Mouse (Mus musculus) MEL (cell line): ENCODE data around the gene Unc5b. TPM values are rescaled to one million over a fixed set of nuclear protein-coding genes. Genes with fewer than 3 reads are reported as not detected.

Experiments used
- DNase-seq: peaks from one replicate; pipeline ENCODE4 v3.0.0; 2011; ENCODE audit warnings: low read depth, low spot score
- H3K27ac ChIP-seq: 2 replicates; pipeline ENCODE4 v1.5.1; 2012; ENCODE audit warnings: low read depth, mild to moderate bottlenecking, control low read depth, low read length, moderate library complexity; ENCODE audit not compliant: control insufficient read depth
- H3K27me3 ChIP-seq, 2 experiments: fragments of 150-350 bp in 1 of 2; sonication (generic) in 1 of 2; 2 replicates each; pipeline ENCODE4 v1.6.1; 2012; ENCODE audit warnings: low read length in 2 of 2, mild to moderate bottlenecking in 2 of 2, improper control_type of control experiment in 1 of 2, moderate library complexity in 1 of 2; ENCODE audit not compliant: insufficient read depth in 2 of 2, control insufficient read depth in 1 of 2
- H3K36me3 ChIP-seq, 2 experiments: 2 replicates each; pipeline ENCODE4 v1.6.1; 2012 to 2014; ENCODE audit warnings: low read length in 2 of 2, improper control_type of control experiment in 1 of 2, inconsistent platforms in 1 of 2, mild to moderate bottlenecking in 1 of 2; ENCODE audit not compliant: insufficient read depth in 2 of 2, control insufficient read depth in 1 of 2
- H3K4me1 ChIP-seq, 2 experiments: fragments of 150-350 bp in 1 of 2; sonication (generic) in 1 of 2; 2 replicates each; pipeline ENCODE4 v1.6.1; 2012; ENCODE audit warnings: low read length in 2 of 2, improper control_type of control experiment in 1 of 2, mild to moderate bottlenecking in 1 of 2; ENCODE audit not compliant: insufficient read depth in 2 of 2, control insufficient read depth in 1 of 2
- H3K4me3 ChIP-seq, 2 experiments: fragments of 150-350 bp in 1 of 2; sonication (generic) in 1 of 2; 2 replicates each; pipeline ENCODE4 v1.5.1; 2012; ENCODE audit warnings: low read depth in 2 of 2, low read length in 2 of 2, mild to moderate bottlenecking in 2 of 2, moderate library complexity in 2 of 2, control low read depth in 1 of 2, improper control_type of control experiment in 1 of 2; ENCODE audit not compliant: control insufficient read depth in 1 of 2, insufficient read depth in 1 of 2
- H3K79me2 ChIP-seq: 2 replicates; pipeline ENCODE4 v1.6.1; 2012; ENCODE audit warnings: mild to moderate bottlenecking, low read length, moderate library complexity; ENCODE audit not compliant: control insufficient read depth, poor library complexity, insufficient read depth
- H3K9ac ChIP-seq: 2 replicates; pipeline ENCODE4 v1.6.1; 2012; ENCODE audit warnings: low read depth, mild to moderate bottlenecking, control low read depth, low read length, moderate library complexity; ENCODE audit not compliant: control insufficient read depth, poor library complexity, severe bottlenecking
- H3K9me3 ChIP-seq: fragments of 150-350 bp; sonication (generic); replicated peaks from 2 replicates; pipeline ENCODE4 v1.6.1; 2012; ENCODE audit warnings: mild to moderate bottlenecking, low read length, improper control_type of control experiment, moderate library complexity; ENCODE audit not compliant: insufficient read depth
- ETS1 ChIP-seq: IDR thresholded peaks from 2 replicates; pipeline ENCODE4 v1.6.1; 2012; ENCODE audit warnings: low read depth, mild to moderate bottlenecking, inconsistent platforms, low read length, improper control_type of control experiment, moderate library complexity
- GATA1 ChIP-seq: IDR thresholded peaks from 2 replicates; pipeline ENCODE4 v1.6.1; 2011; ENCODE audit warnings: low read depth, low read length, improper control_type of control experiment
- JUND ChIP-seq: IDR thresholded peaks from 2 replicates; pipeline ENCODE4 v1.6.1; 2011; ENCODE audit warnings: low read depth, mild to moderate bottlenecking, improper control_type of control experiment, low read length
- MAFK ChIP-seq: IDR thresholded peaks from 2 replicates; pipeline ENCODE4 v1.6.1; 2011; ENCODE audit warnings: low read depth, mild to moderate bottlenecking, low read length, improper control_type of control experiment, borderline replicate concordance
- MAX ChIP-seq: IDR thresholded peaks from 2 replicates; pipeline ENCODE4 v1.6.1; 2011; ENCODE audit warnings: low read length, improper control_type of control experiment
- MAZ ChIP-seq: IDR thresholded peaks from 2 replicates; pipeline ENCODE4 v1.6.1; 2012; ENCODE audit warnings: low read depth, mild to moderate bottlenecking, inconsistent platforms, low read length, improper control_type of control experiment
- NELFE ChIP-seq: IDR thresholded peaks from 2 replicates; pipeline ENCODE4 v1.6.1; 2011; ENCODE audit warnings: low read depth, low read length, improper control_type of control experiment
- NRF1 ChIP-seq: IDR thresholded peaks from 2 replicates; pipeline ENCODE4 v1.6.1; 2014; ENCODE audit warnings: low read depth, mild to moderate bottlenecking, inconsistent platforms, low read length, improper control_type of control experiment, moderate library complexity; ENCODE audit not compliant: poor library complexity, insufficient read depth, severe bottlenecking
- POLR2AphosphoS5 ChIP-seq: IDR thresholded peaks from 2 replicates; pipeline ENCODE4 v1.6.1; 2012; ENCODE audit warnings: low read depth, borderline replicate concordance, mild to moderate bottlenecking, inconsistent platforms, low read length, moderate library complexity, mixed read lengths
- RAD21 ChIP-seq: IDR thresholded peaks from 2 replicates; pipeline ENCODE4 v1.6.1; 2011; ENCODE audit warnings: mild to moderate bottlenecking, low read depth, low read length, improper control_type of control experiment
- TBP ChIP-seq: IDR thresholded peaks from 2 replicates; pipeline ENCODE4 v1.8.0; 2011; ENCODE audit warnings: low read depth, low read length, improper control_type of control experiment
- ZC3H11A ChIP-seq: IDR thresholded peaks from 2 replicates; pipeline ENCODE4 v1.6.1; 2012; ENCODE audit warnings: low read depth, mild to moderate bottlenecking, inconsistent platforms, low read length, improper control_type of control experiment
- polyA plus RNA-seq, 2 experiments: library from polyadenylated mRNA; stranded (reverse) in 1 of 2; unstranded in 1 of 2; fragments of >175 nt in 1 of 2; fragments of >200 nt in 1 of 2; gene quantifications; 2 replicates each; pipeline versions ENCODE4 v1.2.1 to v1.2.4; 2012; ENCODE audit warnings: low replicate concordance in 2 of 2, low read depth in 1 of 2; ENCODE audit not compliant: insufficient read length in 2 of 2, insufficient read depth in 1 of 2, missing spikeins in 1 of 2
- total RNA-seq: library from RNA; depleted of rRNA; stranded (reverse); fragments of 300-350 nt; gene quantifications from 2 replicates; pipeline ENCODE4 v1.2.3, GENCODE M21; 2012

The Unc5b gene
- total and polyA plus RNA-seq, 3 experiments: not detected

DNA sequence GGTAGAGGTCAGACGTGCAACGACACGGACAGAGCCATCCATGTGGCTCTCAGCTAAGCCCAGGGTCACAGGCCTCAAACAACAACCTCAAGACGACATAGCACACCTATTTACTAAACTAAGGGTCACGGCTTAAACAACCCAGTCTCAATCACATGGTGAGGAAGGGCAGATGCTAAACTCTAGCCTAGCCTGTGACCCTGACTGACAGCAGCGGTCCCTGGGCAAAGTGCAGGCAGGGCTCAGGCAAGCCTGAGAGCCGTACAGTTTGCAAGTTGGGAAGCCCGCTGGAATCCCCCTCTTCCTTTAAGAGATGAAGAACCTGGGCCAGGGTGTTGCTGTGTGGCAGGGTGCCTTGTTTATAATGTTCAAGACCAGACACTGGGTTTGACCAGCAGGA is 36.6 kb downstream of the Unc5b start:
- no peaks in the 10 kb centered on the region for H3K9me3 ChIP-seq
- no peaks in the 10 kb centered on the region for H3K79me2 ChIP-seq
- no peak overlapping the region for H3K4me3 ChIP-seq
- TF ChIP-seq NELFE: no peak
- TF ChIP-seq POLR2AphosphoS5: no peak
- TF ChIP-seq ETS1: no peak
- TF ChIP-seq TBP: no peak
- TF ChIP-seq NRF1: no peak
- no peak for TF ChIP-seq RAD21
- TF ChIP-seq MAFK: no peak
- no peak for TF ChIP-seq JUND
- TF ChIP-seq GATA1: no peak
- H3K27ac ChIP-seq: no peak overlapping the region
- no peaks in the 10 kb centered on the region for H3K36me3 ChIP-seq
- no peaks in the 10 kb centered on the region for H3K4me1 ChIP-seq
- no peak overlapping the region for H3K9ac ChIP-seq
- no peak for DNase-seq
- H3K27me3 ChIP-seq: no peaks in the 10 kb centered on the region

- H3K9ac ChIP-seq: no peak overlapping the region
Observed at GRCm38 (mm10) chr10:60794374-60794773, 37.0 kb downstream of the Unc5b start.

GRCm38 (mm10) chr10:60792841-60793240 is 38.5 kb downstream of the Unc5b start:
- H3K9ac ChIP-seq: no peak overlapping the region
- TF ChIP-seq ZC3H11A (no peak), MAX (no peak), NELFE (no peak), RAD21 (no peak)
- no peaks in the 10 kb centered on the region for H3K4me1 ChIP-seq
- no peak for DNase-seq
- no peaks in the 10 kb centered on the region for H3K27me3 ChIP-seq
- H3K27ac ChIP-seq: no peak overlapping the region
- no peaks in the 10 kb centered on the region for H3K36me3 ChIP-seq
- H3K9me3 ChIP-seq: no peaks in the 10 kb centered on the region
- no peak overlapping the region for H3K4me3 ChIP-seq
- H3K79me2 ChIP-seq: no peaks in the 10 kb centered on the region

More at GRCm38 (mm10) chr10:60794374-60794773, 37.0 kb downstream of the Unc5b start:
- no peaks in the 10 kb centered on the region for H3K4me1 ChIP-seq
- H3K27me3 ChIP-seq: no peaks in the 10 kb centered on the region
- no peak overlapping the region for H3K27ac ChIP-seq
- H3K4me3 ChIP-seq: no peak overlapping the region
- no peak for DNase-seq
- H3K36me3 ChIP-seq: no peaks in the 10 kb centered on the region
- TF ChIP-seq MAZ: no peak
- H3K9me3 ChIP-seq: no peaks in the 10 kb centered on the region
- H3K79me2 ChIP-seq: no peaks in the 10 kb centered on the region
